Mouse (Mus musculus): ENCODE measurements around the gene Phf7.

DNA sequence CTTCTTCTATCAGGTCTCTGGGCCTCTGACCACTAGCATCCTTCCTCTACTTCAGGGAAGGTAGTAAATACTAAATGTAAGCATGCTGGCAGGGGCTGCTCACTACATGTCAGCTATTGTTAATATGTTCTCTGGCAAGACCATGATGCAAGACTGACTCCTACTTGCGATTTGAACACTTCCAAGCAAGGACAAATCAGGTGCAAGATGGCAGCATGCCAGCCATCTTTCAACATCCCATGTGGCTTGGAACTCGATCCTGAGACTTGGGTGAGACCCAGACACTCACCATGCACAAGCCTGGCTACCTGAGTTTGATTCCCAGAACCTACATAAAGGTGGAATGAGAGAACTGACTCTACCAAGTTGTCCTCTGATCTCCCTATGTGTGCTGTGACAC lies 59.2 kb downstream of the Phf7 start:
- TF ChIP-seq EP300 (IDR thresholded peaks at IDR 0.05; ENCODE audit: low read depth) (no peak), CTCF (IDR thresholded peaks at IDR 0.05; ENCODE audit: low read depth) (no peak)

Data from liver, embryonic 14.5 days (tissue).